Mouse (Mus musculus) lung, embryonic 14.5 days (tissue): ENCODE measurements around the gene Sel1l3. TPM values are rescaled to one million over a fixed set of nuclear protein-coding genes. Genes with fewer than 3 reads are reported as not detected.

Source experiments
- ATAC-seq: fragments of 200-750 bp; cut with Nextera tagmentation; 2 replicates; pipeline ENCODE4 v1.8.0; 2017; ENCODE audit warnings: mild to moderate bottlenecking, moderate TSS enrichment, moderate library complexity; ENCODE audit not compliant: insufficient read depth
- DNase-seq: peaks from one replicate; pipeline ENCODE4 v3.0.0-alpha.2; 2015
- H3K27ac ChIP-seq: fragments of 300-500 bp; sonication (generic); 2 replicates; pipeline ENCODE4 v1.5.1; 2014; ENCODE audit warnings: low read depth, mild to moderate bottlenecking, moderate library complexity
- H3K27me3 ChIP-seq: fragments of 300-500 bp; sonication (generic); 2 replicates; pipeline ENCODE4 v1.6.1; 2014; ENCODE audit warnings: low read length, control low read depth; ENCODE audit not compliant: insufficient read depth
- H3K36me3 ChIP-seq: fragments of 300-500 bp; sonication (generic); 2 replicates; pipeline ENCODE4 v1.6.1; 2014; ENCODE audit warnings: control low read depth; ENCODE audit not compliant: insufficient read depth
- H3K4me1 ChIP-seq: fragments of 300-500 bp; sonication (generic); 2 replicates; pipeline ENCODE4 v1.6.1; 2014; ENCODE audit warnings: antibody characterized with exemption, control low read depth; ENCODE audit not compliant: insufficient read depth
- H3K4me2 ChIP-seq: fragments of 300-500 bp; sonication (generic); 2 replicates; pipeline ENCODE4 v1.6.1; 2014; ENCODE audit warnings: mild to moderate bottlenecking
- H3K4me3 ChIP-seq: fragments of 300-500 bp; sonication (generic); 2 replicates; pipeline ENCODE4 v1.5.1; 2014; ENCODE audit warnings: low read depth, low read length
- H3K9ac ChIP-seq: fragments of 300-500 bp; sonication (generic); 2 replicates; pipeline ENCODE4 v1.6.1; 2014
- H3K9me3 ChIP-seq: fragments of 300-500 bp; sonication (generic); 2 replicates; pipeline ENCODE4 v1.6.1; 2016; ENCODE audit warnings: low read depth, low read length, control low read depth
- CTCF ChIP-seq: IDR thresholded peaks from 2 replicates; pipeline ENCODE4 v1.5.1; 2016; ENCODE audit warnings: antibody characterized with exemption, low read depth
- WGBS: fragments of 180-500 bp; shearing (Covaris S2); extraction: QIAGEN DNeasy Blood & Tissue Kit; methylation state at CpG from one replicate; pipeline ENCODE4 v1.1.7; 2014; 5-methylcytosine and 5-hydroxymethylcytosine counted together
- polyA plus RNA-seq: library from polyadenylated mRNA; unstranded; fragments of >200 nt; fragmentation: Nextera tagmentation; extraction: Ambion mirVana; gene quantifications from 2 replicates; pipeline ENCODE4 v1.2.1, GENCODE M21; 2014

Sel1l3 gene
- polyA plus RNA-seq, 1 experiment from 2014 or later, result 6.8 TPM

DNA sequence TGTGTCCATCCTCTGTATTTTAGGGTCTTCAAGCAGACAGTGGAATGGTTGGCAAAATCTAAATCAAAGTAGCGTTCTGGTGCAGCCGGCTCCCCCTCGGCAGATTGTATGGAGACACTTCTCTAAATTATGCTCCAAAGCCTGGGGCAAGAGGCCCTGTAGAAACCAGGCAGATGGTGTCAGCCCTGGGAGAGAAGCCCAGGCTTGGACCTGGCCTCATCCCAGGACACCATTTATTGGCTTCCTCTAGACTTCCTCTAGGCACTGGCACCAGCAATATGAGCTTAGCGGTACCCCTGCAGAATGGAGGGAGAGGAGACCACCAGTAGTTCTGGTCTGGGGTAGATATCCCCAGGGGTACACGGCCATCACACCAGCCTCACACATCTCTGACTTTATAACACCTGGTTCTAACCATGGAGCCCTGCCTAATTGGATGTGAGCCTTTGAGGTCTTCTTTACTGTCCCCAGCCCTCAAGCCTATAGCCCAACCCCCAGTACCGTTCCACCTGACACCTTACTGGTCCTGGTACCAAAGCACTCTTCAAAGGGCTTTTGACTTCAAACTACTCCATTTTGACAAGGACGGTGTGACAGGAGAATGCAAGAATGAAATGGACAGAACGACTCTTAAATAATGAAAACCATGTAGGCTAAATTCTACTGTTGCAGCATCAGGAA, 52.1 kb downstream of the Sel1l3 start:
- Histone ChIP-seq H3K9me3 (no peaks in the 10 kb centered on the region), H3K27ac (no peak overlapping the region)
- TF ChIP-seq CTCF, result no peak

GRCm38 (mm10) chr5:53160207-53160606, 53.5 kb downstream of the Sel1l3 start:
- no peak overlapping the region for H3K4me3 ChIP-seq
- WGBS, result 77% methylated on average over 6 of the region's 6 CpGs
- no peak for TF ChIP-seq CTCF
- H3K4me1 ChIP-seq, result no peaks in the 10 kb centered on the region
- H3K9ac ChIP-seq, result no peak overlapping the region
- ATAC-seq (no peak), DNase-seq (no peak)
- no peak overlapping the region for H3K27ac ChIP-seq
- H3K4me2 ChIP-seq, result no peak overlapping the region
- H3K27me3 ChIP-seq, result no peaks in the 10 kb centered on the region
- H3K36me3 ChIP-seq, result no peaks in the 10 kb centered on the region
- H3K9me3 ChIP-seq, result no peaks in the 10 kb centered on the region

More for the DNA sequence above, 52.1 kb downstream of the Sel1l3 start:
- DNase-seq (no peak), ATAC-seq (no peak)
- 90% methylated on average over 8 of the region's 8 CpGs for WGBS
- no peak overlapping the region for H3K9ac ChIP-seq
- no peaks in the 10 kb centered on the region for H3K4me1 ChIP-seq
- H3K36me3 ChIP-seq, result no peaks in the 10 kb centered on the region
- H3K27me3 ChIP-seq, result no peaks in the 10 kb centered on the region
- no peak overlapping the region for H3K4me3 ChIP-seq
- H3K4me2 ChIP-seq, result no peak overlapping the region

GRCm38 (mm10) chr5:53159631-53160030, 54.1 kb downstream of the Sel1l3 start:
- TF ChIP-seq CTCF, result no peak
- Histone ChIP-seq H3K9me3 (no peaks in the 10 kb centered on the region), H3K27me3 (no peaks in the 10 kb centered on the region), H3K27ac (no peak overlapping the region), H3K36me3 (no peaks in the 10 kb centered on the region), H3K9ac (no peak overlapping the region), H3K4me3 (no peak overlapping the region), H3K4me2 (no peak overlapping the region), H3K4me1 (no peaks in the 10 kb centered on the region)
- ATAC-seq (no peak), DNase-seq (no peak)
- 79% methylated on average over 4 of the region's 4 CpGs for WGBS

DNA sequence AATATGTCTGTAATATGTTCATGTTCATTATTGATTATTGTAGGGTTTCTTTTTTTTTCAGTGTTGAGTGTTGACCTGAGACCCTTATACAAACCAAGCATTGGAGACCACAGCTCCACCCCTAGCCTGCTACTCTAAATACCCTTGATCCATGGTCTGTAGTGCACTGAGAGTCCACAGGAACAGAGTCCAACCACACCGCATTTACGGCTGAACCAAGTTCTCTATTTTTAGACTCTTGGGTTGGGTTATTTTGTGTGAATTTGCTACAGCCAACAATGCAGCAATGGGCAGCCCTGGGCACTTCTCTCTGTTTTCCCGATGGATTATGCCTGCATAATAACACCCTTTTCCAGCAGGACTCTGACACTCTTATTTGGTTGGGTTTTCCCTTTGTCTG, 54.6 kb downstream of the Sel1l3 start:
- no peak for TF ChIP-seq CTCF
- ATAC-seq (no peak), DNase-seq (no peak)
- 78% methylated on average over 3 of the region's 3 CpGs for WGBS
- Histone ChIP-seq H3K27ac (no peak overlapping the region), H3K4me2 (no peak overlapping the region), H3K9me3 (no peaks in the 10 kb centered on the region), H3K9ac (no peak overlapping the region), H3K4me1 (no peaks in the 10 kb centered on the region), H3K36me3 (no peaks in the 10 kb centered on the region), H3K27me3 (no peaks in the 10 kb centered on the region), H3K4me3 (no peak overlapping the region)

DNA sequence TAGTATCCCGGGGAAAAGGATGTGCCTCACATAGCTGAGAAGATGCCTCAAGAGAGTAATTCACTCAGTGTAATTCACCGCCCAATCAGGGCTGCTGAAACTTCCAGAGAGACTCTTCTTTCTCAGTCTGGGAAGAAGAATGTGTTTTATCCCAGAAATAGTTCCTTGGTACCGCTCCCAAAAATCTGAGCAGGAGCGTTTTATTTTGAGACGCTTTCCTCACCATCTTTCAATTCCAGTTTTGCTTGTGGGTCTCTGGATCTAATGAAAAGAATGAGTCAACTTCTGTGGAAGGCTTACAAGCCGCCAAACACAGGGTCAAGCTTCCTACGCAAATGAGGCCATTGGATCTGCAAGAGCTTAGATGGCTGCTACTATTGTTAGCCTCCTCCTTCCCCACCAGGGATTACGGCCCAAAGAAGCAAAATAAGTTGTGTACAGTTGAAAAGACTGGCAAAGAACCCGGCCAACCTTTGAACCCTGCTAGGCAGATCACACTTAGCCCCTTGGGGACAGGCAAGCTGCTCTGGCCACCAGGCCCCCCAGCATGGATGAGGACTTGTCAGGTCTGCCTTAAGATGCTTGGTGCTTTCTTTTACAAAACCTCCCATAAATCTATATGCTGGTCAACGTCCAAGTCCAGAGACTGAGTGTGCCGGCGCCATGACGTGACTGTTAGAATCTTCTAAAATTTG, 57.6 kb downstream of the Sel1l3 start:
- 76% methylated on average over 13 of the region's 13 CpGs for WGBS
- Histone ChIP-seq H3K27me3 (no peaks in the 10 kb centered on the region), H3K4me2 (no peak overlapping the region), H3K9me3 (no peaks in the 10 kb centered on the region), H3K36me3 (no peaks in the 10 kb centered on the region), H3K4me3 (no peak overlapping the region), H3K4me1 (no peaks in the 10 kb centered on the region), H3K27ac (no peak overlapping the region), H3K9ac (no peak overlapping the region)
- DNase-seq, result no peak
- ATAC-seq, result no peak
- TF ChIP-seq CTCF, result no peak

GRCm38 (mm10) chr5:53154501-53154900, 59.2 kb downstream of the Sel1l3 start:
- Histone ChIP-seq H3K9me3 (no peaks in the 10 kb centered on the region), H3K4me1 (no peaks in the 10 kb centered on the region), H3K4me3 (no peak overlapping the region), H3K27me3 (no peaks in the 10 kb centered on the region), H3K36me3 (no peaks in the 10 kb centered on the region), H3K4me2 (no peak overlapping the region), H3K27ac (no peak overlapping the region), H3K9ac (no peak overlapping the region)
- ATAC-seq (no peak), DNase-seq (no peak)
- TF ChIP-seq CTCF, result no peak
- 58% methylated on average over 2 of the region's 2 CpGs for WGBS

- no peaks in the 10 kb centered on the region for H3K4me1 ChIP-seq
- no peak overlapping the region for H3K4me2 ChIP-seq
- no peak overlapping the region for H3K27ac ChIP-seq
- TF ChIP-seq CTCF, result no peak
- no peak overlapping the region for H3K9ac ChIP-seq
- no peaks in the 10 kb centered on the region for H3K36me3 ChIP-seq
- H3K27me3 ChIP-seq, result no peaks in the 10 kb centered on the region
- H3K4me3 ChIP-seq, result no peak overlapping the region
- ATAC-seq, result no peak
- H3K9me3 ChIP-seq, result no peaks in the 10 kb centered on the region
- WGBS, result 70% methylated on average over 2 of the region's 2 CpGs
- DNase-seq, result no peak
These were observed 59.6 kb downstream of the Sel1l3 start for GRCm38 (mm10) chr5:53154078-53154477.
